In genomic region chr19:42255438-42255783, GRCm38 (mm10) we compare ENCODE assay signal across 9 mouse cellular contexts. TPM values are rescaled to one million over a fixed set of nuclear protein-coding genes. Genes with fewer than 3 reads are reported as not detected.
DNase-seq lines count a peak whose midpoint lies in the region; ATAC-seq and TF ChIP-seq lines count a peak whose summit lies in the region.
"Had no signal": no experiment of that assay in that cellular context is flagged by ENCODE, and none has a peak within 500 bp of the region (broad histone marks: within the 10 kb centered on the region; RNA-seq: fewer than 3 reads in every experiment).

No protein-coding gene starts in this region.

- H3K9ac ChIP-seq in kidney, embryonic 16.5 days (replicated peaks; ENCODE audit: low read length) = no peak overlapping the region

- peak overlapping the region; percentile 57 for H3K4me2 ChIP-seq in kidney, embryonic 16.5 days (replicated peaks; ENCODE audit: low read depth, low read length)

- H3K27me3 ChIP-seq in kidney, embryonic 16.5 days (ENCODE audit: insufficient read depth, low read length) = peaks cover 19% of the 10 kb centered on the region
- no peaks in the 10 kb centered on the region; the same call in 1 of the 2 replicates for H3K27me3 ChIP-seq in kidney, adult 2 months (replicated peaks; ENCODE audit: control insufficient read depth, insufficient read depth, low read length)
- peaks cover 45% of the 10 kb centered on the region for H3K27me3 ChIP-seq in midbrain, embryonic 10.5 days (ENCODE audit: low read depth, poor library complexity, severe bottlenecking)

- H3K4me3 ChIP-seq in kidney, embryonic 16.5 days (ENCODE audit: low read length) = peak overlapping the region; percentile 36
- no peak overlapping the region for H3K4me3 ChIP-seq in kidney, adult 2 months (ENCODE audit: insufficient read depth, low read depth, low read length)
- peak overlapping the region; percentile 54 for H3K4me3 ChIP-seq in cortical plate, adult 2 months (ENCODE audit: insufficient read depth, low read length)
- peak overlapping the region; percentile 57 for H3K4me3 ChIP-seq in midbrain, embryonic 10.5 days

- H3K9me3 ChIP-seq in kidney, embryonic 16.5 days (ENCODE audit: low read length) = no peaks in the 10 kb centered on the region
- no peaks in the 10 kb centered on the region for H3K9me3 ChIP-seq in midbrain, embryonic 10.5 days (replicated peaks)

- no peak for TF ChIP-seq POLR2A in kidney, adult 2 months (IDR thresholded peaks at IDR 0.05; ENCODE audit: low read depth, low read length)
- peak; percentile 67; the same call in 1 of the 2 replicates for TF ChIP-seq POLR2A in cortical plate, adult 2 months (IDR thresholded peaks at IDR 0.05; ENCODE audit: extremely low read depth, insufficient read depth, low read length)

- H3K36me3 ChIP-seq in kidney, embryonic 16.5 days (ENCODE audit: insufficient read depth, low read length) = no peaks in the 10 kb centered on the region
- no peaks in the 10 kb centered on the region for H3K36me3 ChIP-seq in kidney, adult 2 months (ENCODE audit: control insufficient read depth, insufficient read depth, low read length)
- H3K36me3 ChIP-seq in midbrain, embryonic 10.5 days = no peaks in the 10 kb centered on the region

- H3K4me1 ChIP-seq in kidney, embryonic 16.5 days (ENCODE audit: insufficient read depth, low read length) = peaks cover 5% of the 10 kb centered on the region
- H3K4me1 ChIP-seq in kidney, adult 2 months (ENCODE audit: control insufficient read depth, insufficient read depth, low read length) = no peaks in the 10 kb centered on the region
- peaks cover 10% of the 10 kb centered on the region for H3K4me1 ChIP-seq in cortical plate, adult 2 months (ENCODE audit: control insufficient read depth, insufficient read depth, low read length)
- peaks cover 14% of the 10 kb centered on the region for H3K4me1 ChIP-seq in midbrain, embryonic 10.5 days

- TF ChIP-seq CTCF in kidney, adult 2 months (conservative IDR thresholded peaks at IDR 0.05; ENCODE audit: insufficient read depth, insufficient read length, low read depth, low read length) = no peak
- TF ChIP-seq CTCF in cortical plate, adult 2 months (IDR thresholded peaks at IDR 0.05; ENCODE audit: extremely low read depth, insufficient read depth, low read length) = no peak

- H3K27ac ChIP-seq in kidney, embryonic 16.5 days (ENCODE audit: low read length) = no peak overlapping the region
- H3K27ac ChIP-seq in kidney, adult 2 months (ENCODE audit: insufficient read depth, low read depth, low read length) = no peak overlapping the region
- H3K27ac ChIP-seq in cortical plate, adult 2 months (ENCODE audit: insufficient read depth, low read length) = peak overlapping the region; percentile 14; the same call in 1 of the 2 replicates
- peak overlapping the region; percentile 43; the same call in 1 of the 2 replicates for H3K27ac ChIP-seq in midbrain, embryonic 10.5 days (replicated peaks)

- ATAC-seq in kidney, embryonic 16.5 days (ENCODE audit: low FRiP score, low TSS enrichment) = peak; percentile 64
- ATAC-seq in erythroid progenitor cell, adult 5-6 weeks (replicated peaks; ENCODE audit: low FRiP score, poor library complexity, severe bottlenecking) = no peak

- DNase-seq in kidney, adult 2 months = no peak
- peak; percentile 9 for DNase-seq in induced T-regulatory cell, adult 2 months (ENCODE audit: low read depth)
- no peak for DNase-seq in midbrain, embryonic 10.5 days (ENCODE audit: low spot score)
- no peak for DNase-seq in kidney, postnatal 14 days
- DNase-seq in adrenal gland, postnatal 4 days (ENCODE audit: low spot score in 2 of 2) = no peak

- under 1% methylated on average over 10 of the region's 23 CpGs for WGBS in kidney, embryonic 16.5 days
- WGBS in kidney, adult 2 months = 1% methylated on average over 19 of the region's 23 CpGs
- 4% methylated on average over 10 of the region's 23 CpGs for whole genome bisulfite sequencing in midbrain, embryonic 10.5 days

RNA-seq across cellular contexts. Expression of gene Golga7b, which starts 8.0 kb away (rescaled TPM):
- polyA plus RNA-seq in kidney, embryonic 16.5 days (2015; fragmentation: Nextera tagmentation; extraction: Ambion mirVana) = 0.05 and 0.12 TPM in 2 replicates
- polyA plus RNA-seq in kidney, adult 2 months (2012; rRNA removed) = 0.14 and 0.20 TPM in 2 replicates
- 115 and 123 TPM in 2 replicates for polyA plus RNA-seq in cortical plate, adult 2 months (2012; rRNA removed)
- polyA plus RNA-seq in midbrain, embryonic 10.5 days (2016; fragmentation: Nextera tagmentation; extraction: Ambion mirVana) = 1.0 and 2.2 TPM in 2 replicates
- total RNA-seq in erythroid progenitor cell, adult 5-6 weeks (2015; ENCODE audit: low replicate concordance) = not detected in 2 replicates
- total RNA-seq in erythroid progenitor cell, adult 5-6 weeks (2017; ENCODE audit: low replicate concordance) = not detected in 2 replicates
- 1 to 10 TPM; 2.3 to 3.4 TPM for total RNA-seq in adrenal gland, postnatal 4 days (2021)
- polyA plus RNA-seq: spleen, adult 2 months had no signal

RNA-seq across cellular contexts. Expression of gene Sfrp5, which starts 53.4 kb away (rescaled TPM):
- polyA plus RNA-seq in kidney, embryonic 16.5 days (2015; fragmentation: Nextera tagmentation; extraction: Ambion mirVana) = 0.92 and 1.1 TPM in 2 replicates
- polyA plus RNA-seq in kidney, adult 2 months (2012; rRNA removed) = 3.6 and 4.8 TPM in 2 replicates
- polyA plus RNA-seq in cortical plate, adult 2 months (2012; rRNA removed) = 1.2 and 1.9 TPM in 2 replicates
- polyA plus RNA-seq in midbrain, embryonic 10.5 days (2016; fragmentation: Nextera tagmentation; extraction: Ambion mirVana) = 0.06 TPM in 2 replicates
- not detected in 2 replicates for total RNA-seq in erythroid progenitor cell, adult 5-6 weeks (2015; ENCODE audit: low replicate concordance)
- not detected in 2 replicates for total RNA-seq in erythroid progenitor cell, adult 5-6 weeks (2017; ENCODE audit: low replicate concordance)
- total RNA-seq in adrenal gland, postnatal 4 days (2021) = 1 to 10 TPM; 6.2 to 6.9 TPM

Comparison
In these comparisons a context has a peak if more than half of its experiments do, and no peak if none do; other contexts are left out.
1. H3K27ac ChIP-seq: peak in cortical plate, adult 2 months (single experiment) and midbrain, embryonic 10.5 days (single experiment); none in kidney, embryonic 16.5 days (single experiment) and kidney, adult 2 months (single experiment).
2. RNA of gene Golga7b, which starts 8.0 kb away (polyA plus RNA-seq): 115 to 123 TPM in cortical plate, adult 2 months; 1.0 to 2.2 TPM in midbrain, embryonic 10.5 days, 0.14 to 0.20 TPM in kidney, adult 2 months and 0.05 to 0.12 TPM in kidney, embryonic 16.5 days; every median in the first group is over 10 times any median in the second.